Mouse (Mus musculus) layer of hippocampus, adult 18-20 months (tissue): ENCODE measurements around the gene Zfp11. TPM values are rescaled to one million over a fixed set of nuclear protein-coding genes. Genes with fewer than 3 reads are reported as not detected.
"Not testable (repeated sequence)": the region's sequence is repeated elsewhere in the genome, so short reads cannot be mapped to it uniquely, and the experiment has no call there.

Experiments
- DNase-seq, 2 experiments: peaks; one replicate each; pipeline ENCODE4 v3.0.0; 2022; ENCODE audit warnings: low spot score in 2 of 2
- total RNA-seq, 2 experiments: library from RNA; stranded (reverse); gene quantifications; 2 replicates each; pipeline ENCODE4 v1.2.3; 2021

Zfp11 gene
- total RNA-seq, 2 experiments from 2014 or later: 6.7 to 7.3 TPM

DNA sequence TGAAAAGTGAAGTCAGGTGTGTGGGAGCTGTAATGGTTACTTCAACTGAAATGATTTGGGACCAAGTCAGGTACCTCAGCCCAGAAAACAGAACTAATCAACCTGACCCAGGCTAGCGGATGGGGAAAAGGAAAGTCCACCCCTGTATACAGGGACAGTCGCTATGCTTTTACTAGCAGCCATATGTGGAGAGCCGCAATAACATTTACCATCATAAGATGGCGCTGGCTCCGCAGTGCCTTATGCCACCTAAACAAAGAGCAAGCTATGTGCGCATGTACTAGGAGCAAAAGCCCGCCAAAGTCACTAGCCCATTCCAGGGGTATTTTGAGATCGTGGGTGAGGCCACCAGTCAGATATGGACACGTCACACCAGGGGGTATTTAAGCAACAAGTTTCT is 49.3 kb downstream of the Zfp11 start:
- not testable (repeated sequence) for DNase-seq

DNA sequence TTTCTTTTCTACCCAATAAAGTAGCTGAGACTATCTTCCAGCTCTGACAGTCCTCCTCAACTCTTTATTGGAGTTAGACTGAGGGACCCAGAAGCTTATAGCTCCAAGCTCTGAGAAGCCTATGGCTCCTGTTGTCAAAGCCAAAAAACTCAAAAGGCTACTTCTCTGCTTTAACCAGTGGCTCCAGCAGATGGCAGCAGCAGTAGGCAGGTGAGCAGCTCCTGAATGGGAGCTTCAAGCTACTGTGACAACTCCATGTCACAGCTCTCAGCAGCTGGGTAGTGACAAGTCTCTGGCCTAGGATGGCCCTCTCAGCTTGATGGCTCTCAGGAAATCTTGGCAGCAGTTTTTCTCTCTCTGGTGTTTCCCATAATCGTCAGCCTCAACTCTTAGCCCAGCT is 58.8 kb downstream of the Zfp11 start:
- peak; percentile 68 to 82 for DNase-seq

DNA sequence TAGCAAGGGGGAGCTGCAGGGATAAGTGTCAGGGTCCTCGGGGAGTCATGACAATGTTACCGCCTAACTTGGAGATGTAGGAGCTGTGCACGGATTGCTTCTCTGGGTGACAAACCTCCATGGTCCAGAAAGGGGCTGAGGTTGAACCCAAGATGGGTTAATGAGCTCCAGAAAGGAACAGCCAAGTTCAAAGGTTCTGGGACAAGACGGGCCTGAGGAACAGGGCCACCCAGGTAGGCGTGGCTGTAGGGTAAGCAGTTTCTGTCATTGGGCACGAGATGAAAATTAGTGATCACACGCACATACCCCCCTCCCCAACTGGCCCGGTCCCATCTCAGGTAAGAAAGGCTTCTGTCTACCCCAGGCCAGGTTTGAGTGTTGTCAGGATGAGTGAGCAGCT is 62.4 kb downstream of the Zfp11 start:
- no peak for DNase-seq

Other genes starting within 250 kb of the Zfp11 start
- gene Sfswap, start 168.9 kb downstream of the Zfp11 start, total RNA-seq: 100 to 1,000 TPM; 102 to 119 TPM
- 100 to 1,000 TPM; 123 to 130 TPM for gene Mmp17, start 85.9 kb downstream of the Zfp11 start, total RNA-seq
- gene Sept14, start 38.4 kb upstream of the Zfp11 start, total RNA-seq: not detected
- 10 to 100 TPM; 77.8 to 85.9 TPM for gene Mrps17, start 45.4 kb upstream of the Zfp11 start, total RNA-seq
- gene Nipsnap2, start 55.0 kb upstream of the Zfp11 start, total RNA-seq: 10 to 100 TPM; 78.8 to 79.8 TPM
- gene Psph, start 117.3 kb upstream of the Zfp11 start, total RNA-seq: 10 to 100 TPM; 27.7 to 29.7 TPM
- 10 to 100 TPM; 19.6 to 22.2 TPM for gene Sumf2, start 176.9 kb upstream of the Zfp11 start, total RNA-seq
- gene Chchd2, start 217.4 kb upstream of the Zfp11 start, total RNA-seq: 100 to 1,000 TPM; 479 to 483 TPM
- 1 to 10 TPM; 5.6 to 6.3 TPM for gene Zbed5, start 225.6 kb upstream of the Zfp11 start, total RNA-seq
- gene Phkg1, start 228.4 kb upstream of the Zfp11 start, total RNA-seq: 10 to 100 TPM; 18.7 to 20.0 TPM
- 1 to 10 TPM; 4.2 to 4.5 TPM for gene Nupr1l, start 238.4 kb upstream of the Zfp11 start, total RNA-seq